Mouse (Mus musculus) embryonic fibroblast, embryonic 13.5 days (primary cell): ENCODE measurements around the gene Pard6b.

Source experiments
- CTCF ChIP-seq: IDR thresholded peaks from 2 replicates; pipeline ENCODE4 v1.5.1; 2011; ENCODE audit warnings: mild to moderate bottlenecking, control low read depth, low read length, moderate library complexity, borderline replicate concordance; ENCODE audit not compliant: insufficient read depth
- POLR2A ChIP-seq: IDR thresholded peaks from 2 replicates; pipeline ENCODE4 v1.6.1; 2011; ENCODE audit warnings: low read depth, mild to moderate bottlenecking, control low read depth, low read length, moderate library complexity

- TF ChIP-seq CTCF (no peak), POLR2A (no peak)
Measured at GRCm38 (mm10) chr2:168091560-168091959, 10.8 kb downstream of the Pard6b start.
